Mouse (Mus musculus): ENCODE measurements around the gene Tuba1b. TPM values are rescaled to one million over a fixed set of nuclear protein-coding genes. Genes with fewer than 3 reads are reported as not detected.
A peak's percentile ranks its signal among the peaks of the same experiment; 100 is the strongest.
"Not testable (repeated sequence)": the region's sequence is repeated elsewhere in the genome, so short reads cannot be mapped to it uniquely, and the experiment has no call there.

The Tuba1b gene
- total and polyA plus RNA-seq, 2 experiments from 2014 or later, result 611 to 2,330 TPM

DNA sequence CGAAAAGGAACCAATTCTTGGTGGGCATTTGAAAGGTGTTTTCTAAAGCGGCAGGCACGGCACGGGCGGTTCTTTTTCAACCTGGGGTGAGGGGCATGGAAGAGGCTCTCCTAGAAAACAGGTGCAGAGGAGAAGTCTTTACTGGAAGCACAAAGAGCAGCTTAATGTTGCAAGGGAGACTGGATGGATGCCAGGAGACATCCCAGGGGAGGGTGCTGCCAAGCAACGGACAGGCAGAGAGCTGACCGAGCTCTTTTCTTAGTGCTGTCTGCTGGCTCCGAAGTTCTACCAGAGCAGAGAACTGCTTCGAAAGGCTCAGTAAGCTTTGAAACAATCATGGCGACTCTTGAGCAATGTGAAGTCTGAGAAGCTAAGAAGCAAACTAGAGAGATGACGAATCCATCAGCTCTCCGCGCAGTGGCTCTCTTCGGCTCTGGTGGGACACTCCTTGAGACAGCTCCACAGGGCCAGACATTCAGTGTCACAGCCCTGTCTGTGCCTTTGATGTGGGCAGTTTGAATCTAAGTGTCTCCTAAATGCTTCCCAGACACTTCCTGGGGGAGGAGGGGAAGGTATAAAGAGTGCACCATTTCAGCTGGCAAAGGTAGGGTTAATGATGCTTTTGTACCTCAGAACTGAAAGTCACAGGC lies 43.5 kb upstream of the Tuba1b start:
- DNase-seq (ENCODE audit: low spot score) (peak; percentile 55), ATAC-seq (ENCODE audit: insufficient read depth, low read depth) (no peak; the same call in 1 of the 2 replicates)
- Histone ChIP-seq H3K4me1 (ENCODE audit: control insufficient read depth, insufficient read depth) (peaks cover 7% of the 10 kb centered on the region), H3K27ac (ENCODE audit: low read depth) (peak overlapping the region; percentile 76), H3K4me2 (ENCODE audit: low read depth, low read length) (peak overlapping the region; percentile 14; the same call in 1 of the 2 replicates), H3K36me3 (replicated peaks; ENCODE audit: control insufficient read depth, insufficient read depth, low read length) (no peaks in the 10 kb centered on the region), H3K27me3 (ENCODE audit: control insufficient read depth, insufficient read depth, low read length) (no peaks in the 10 kb centered on the region), H3K9ac (replicated peaks; ENCODE audit: low read depth, low read length) (peak overlapping the region; percentile 45), H3K4me3 (ENCODE audit: low read depth, low read length) (no peak overlapping the region), H3K9me3 (replicated peaks; ENCODE audit: control insufficient read depth, low read length) (no peaks in the 10 kb centered on the region)
- 48% methylated on average over 14 of the region's 14 CpGs for WGBS
- TF ChIP-seq EP300 (IDR thresholded peaks at IDR 0.05; ENCODE audit: low read depth) (0 out of 2 replicates have a peak, but pooled peaks have one; percentile 2), CTCF (IDR thresholded peaks at IDR 0.05; ENCODE audit: low read depth) (no peak)

DNA sequence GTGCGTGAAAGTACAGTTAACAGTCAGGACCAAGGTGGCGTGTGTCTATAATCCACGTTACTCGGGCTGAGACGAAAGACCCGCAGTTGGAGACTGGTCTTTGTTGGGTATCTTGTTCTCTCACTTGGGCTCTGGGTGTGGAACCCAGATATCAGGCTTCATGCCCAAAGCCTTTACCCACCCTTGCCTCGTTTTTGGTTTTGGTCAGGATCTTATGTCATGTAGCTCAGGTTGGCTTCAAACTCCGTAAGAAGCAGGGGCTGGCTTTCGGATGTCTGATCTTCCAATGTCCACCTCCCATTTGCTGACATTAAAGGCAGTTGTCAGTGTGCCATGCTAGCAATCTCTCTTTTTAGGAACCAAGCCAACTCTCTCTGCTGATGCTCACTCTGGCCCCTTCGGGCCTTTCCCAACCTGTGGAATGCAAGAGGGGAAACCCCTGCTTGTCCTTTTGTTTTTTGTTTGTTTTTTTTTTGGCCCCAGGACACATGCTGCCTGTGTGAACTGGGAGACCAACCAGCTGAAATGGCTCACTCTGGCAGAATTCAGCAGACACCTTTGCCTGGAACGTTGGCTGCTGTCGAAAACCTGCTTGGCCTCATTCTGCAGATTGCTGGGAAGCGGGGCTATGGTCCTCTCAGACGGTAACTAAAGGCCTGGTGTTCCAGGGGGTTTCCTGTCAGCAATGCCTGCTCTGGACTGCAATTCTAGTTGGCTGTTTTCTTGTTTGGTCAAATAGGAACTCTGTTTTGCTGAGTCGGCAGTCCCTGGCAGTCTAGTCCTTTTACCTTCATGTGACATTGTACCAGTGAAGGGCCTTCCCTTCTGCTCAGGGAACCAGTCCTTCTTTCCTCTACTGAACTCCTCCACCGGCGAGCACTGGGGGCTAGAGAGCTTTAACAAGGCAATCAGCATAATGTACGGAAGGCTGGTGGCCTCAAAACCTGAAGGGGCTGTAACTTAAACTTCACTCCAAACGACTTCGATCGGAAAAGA lies 42.7 kb upstream of the Tuba1b start:
- Histone ChIP-seq H3K4me3 (ENCODE audit: low read depth, low read length) (no peak overlapping the region), H3K9ac (replicated peaks; ENCODE audit: low read depth, low read length) (peak overlapping the region; percentile 45; the same call in 1 of the 2 replicates), H3K4me1 (ENCODE audit: control insufficient read depth, insufficient read depth) (peaks cover 7% of the 10 kb centered on the region), H3K27ac (ENCODE audit: low read depth) (peak overlapping the region; percentile 76), H3K27me3 (ENCODE audit: control insufficient read depth, insufficient read depth, low read length) (no peaks in the 10 kb centered on the region), H3K4me2 (ENCODE audit: low read depth, low read length) (peak overlapping the region; percentile 14; the same call in 1 of the 2 replicates), H3K9me3 (replicated peaks; ENCODE audit: control insufficient read depth, low read length) (no peaks in the 10 kb centered on the region), H3K36me3 (replicated peaks; ENCODE audit: control insufficient read depth, insufficient read depth, low read length) (no peaks in the 10 kb centered on the region)
- no peak for TF ChIP-seq CTCF (IDR thresholded peaks at IDR 0.05; ENCODE audit: low read depth)
- TF ChIP-seq EP300 (IDR thresholded peaks at IDR 0.05; ENCODE audit: low read depth), result peak; percentile 51; the same call in 1 of the 2 replicates
- 51% methylated on average over 21 of the region's 21 CpGs for WGBS
- peak; percentile 30 for DNase-seq (ENCODE audit: low spot score)
- ATAC-seq (ENCODE audit: insufficient read depth, low read depth), result peak; percentile 39; the same call in 1 of the 2 replicates

DNA sequence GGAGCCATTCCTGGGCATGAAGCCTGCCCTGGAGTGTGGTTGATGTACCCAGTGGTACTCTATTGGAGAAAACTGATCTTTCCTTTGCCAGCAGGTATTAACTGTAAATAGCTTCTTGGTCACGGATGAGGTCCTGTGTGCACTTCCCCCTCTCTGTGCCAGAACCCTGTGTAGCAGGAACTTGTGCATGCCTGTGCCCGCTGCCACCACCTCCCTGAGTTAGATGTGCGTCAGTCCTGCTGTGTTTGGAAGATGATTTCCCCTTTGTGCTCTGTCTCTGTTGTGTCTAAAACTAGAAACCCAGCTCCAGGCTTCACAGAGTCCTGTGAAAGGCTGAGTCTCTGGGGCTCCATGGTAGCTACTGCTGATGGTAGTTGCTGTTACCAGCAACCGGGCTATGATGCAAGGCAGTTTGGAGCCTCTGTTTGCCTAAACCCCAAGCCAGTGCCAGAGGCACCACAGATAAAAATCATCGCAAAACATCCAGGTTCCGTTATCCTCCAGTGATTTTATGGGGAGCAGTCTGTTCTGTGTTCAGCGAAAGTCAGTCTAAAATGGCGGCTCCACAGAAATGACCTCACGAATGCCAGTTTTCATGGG lies 38.8 kb upstream of the Tuba1b start:
- TF ChIP-seq EP300 (IDR thresholded peaks at IDR 0.05; ENCODE audit: low read depth) (no peak), CTCF (IDR thresholded peaks at IDR 0.05; ENCODE audit: low read depth) (no peak)
- WGBS, result 91% methylated on average over 9 of the region's 9 CpGs

GRCm38 (mm10) chr15:98971576-98972320 lies 37.4 kb upstream of the Tuba1b start:
- not testable (repeated sequence) for H3K9me3 ChIP-seq (replicated peaks; ENCODE audit: control insufficient read depth, low read length); H3K27me3 ChIP-seq (ENCODE audit: control insufficient read depth, insufficient read depth, low read length); H3K36me3 ChIP-seq (replicated peaks; ENCODE audit: control insufficient read depth, insufficient read depth, low read length); H3K4me2 ChIP-seq (ENCODE audit: low read depth, low read length); H3K27ac ChIP-seq (ENCODE audit: low read depth); DNase-seq (ENCODE audit: low spot score); H3K9ac ChIP-seq (replicated peaks; ENCODE audit: low read depth, low read length); ATAC-seq (ENCODE audit: insufficient read depth, low read depth); H3K4me3 ChIP-seq (ENCODE audit: low read depth, low read length)
- H3K4me1 ChIP-seq (ENCODE audit: control insufficient read depth, insufficient read depth), result peaks cover 14% of the 10 kb centered on the region; the same call in 1 of the 2 replicates
- 70% methylated on average over 14 of the region's 15 CpGs for WGBS

More for the DNA sequence above, 38.8 kb upstream of the Tuba1b start:
- Histone ChIP-seq H3K27ac (ENCODE audit: low read depth) (no peak overlapping the region), H3K9ac (replicated peaks; ENCODE audit: low read depth, low read length) (no peak overlapping the region), H3K9me3 (replicated peaks; ENCODE audit: control insufficient read depth, low read length) (no peaks in the 10 kb centered on the region), H3K27me3 (ENCODE audit: control insufficient read depth, insufficient read depth, low read length) (no peaks in the 10 kb centered on the region), H3K4me2 (ENCODE audit: low read depth, low read length) (no peak overlapping the region), H3K4me1 (ENCODE audit: control insufficient read depth, insufficient read depth) (peaks cover 20% of the 10 kb centered on the region), H3K4me3 (ENCODE audit: low read depth, low read length) (no peak overlapping the region), H3K36me3 (replicated peaks; ENCODE audit: control insufficient read depth, insufficient read depth, low read length) (no peaks in the 10 kb centered on the region)
- no peak for DNase-seq (ENCODE audit: low spot score)
- no peak for ATAC-seq (ENCODE audit: insufficient read depth, low read depth)

GRCm38 (mm10) chr15:98971111-98971510 lies 36.7 kb upstream of the Tuba1b start:
- H3K36me3 ChIP-seq (replicated peaks; ENCODE audit: control insufficient read depth, insufficient read depth, low read length), result no peaks in the 10 kb centered on the region
- 47% methylated on average over 4 of the region's 4 CpGs for WGBS
- no peak overlapping the region for H3K9ac ChIP-seq (replicated peaks; ENCODE audit: low read depth, low read length)
- H3K27me3 ChIP-seq (ENCODE audit: control insufficient read depth, insufficient read depth, low read length), result no peaks in the 10 kb centered on the region
- H3K9me3 ChIP-seq (replicated peaks; ENCODE audit: control insufficient read depth, low read length), result no peaks in the 10 kb centered on the region
- no peak for DNase-seq (ENCODE audit: low spot score)
- no peak for ATAC-seq (ENCODE audit: insufficient read depth, low read depth)
- no peak for TF ChIP-seq EP300 (IDR thresholded peaks at IDR 0.05; ENCODE audit: low read depth)
- no peak overlapping the region for H3K4me2 ChIP-seq (ENCODE audit: low read depth, low read length)
- H3K4me1 ChIP-seq (ENCODE audit: control insufficient read depth, insufficient read depth), result peaks cover 14% of the 10 kb centered on the region; the same call in 1 of the 2 replicates
- H3K27ac ChIP-seq (ENCODE audit: low read depth), result no peak overlapping the region
- no peak overlapping the region for H3K4me3 ChIP-seq (ENCODE audit: low read depth, low read length)

Data from heart, postnatal 0 days (tissue).